Mouse (Mus musculus): ENCODE measurements around the gene Mlf1.

DNA sequence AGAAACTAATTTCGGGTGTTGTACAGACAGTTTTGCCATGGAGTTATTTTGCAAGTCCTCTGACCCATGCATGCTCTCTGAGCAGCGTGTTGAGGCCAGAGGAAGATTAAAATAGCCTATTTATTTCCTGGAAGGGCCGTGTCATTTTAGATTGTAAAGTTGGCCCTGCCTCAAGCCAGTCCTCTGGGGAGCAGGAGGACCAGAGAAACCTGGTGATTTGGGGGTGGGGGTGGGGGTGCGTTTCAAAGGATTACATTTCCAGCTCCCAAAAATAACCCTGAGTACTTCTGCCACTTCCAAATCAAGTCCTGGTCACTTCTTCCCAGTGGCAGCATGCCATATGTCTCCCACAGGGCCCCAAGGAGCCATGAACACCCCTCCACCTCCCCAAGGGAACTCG is 1.1 kb upstream of the Mlf1 start:
- TF ChIP-seq MAFK (IDR thresholded peaks at IDR 0.05; ENCODE audit: borderline replicate concordance, low read depth, low read length) (no peak), CTCF (IDR thresholded peaks at IDR 0.05 in 2 of 3, conservative IDR thresholded peaks at IDR 0.05 in 1 of 3; ENCODE audit: control insufficient read depth in 1 of 3, insufficient read depth in 1 of 3, low read depth in 2 of 3, low read length in 3 of 3, poor library complexity in 1 of 3, severe bottlenecking in 1 of 3) (no peak), BHLHE40 (IDR thresholded peaks at IDR 0.05; ENCODE audit: borderline replicate concordance, low read depth, low read length) (no peak), CHD2 (IDR thresholded peaks at IDR 0.05; ENCODE audit: low read length) (no peak), MAZ (IDR thresholded peaks at IDR 0.05; ENCODE audit: low read depth, low read length) (no peak), GABPA (IDR thresholded peaks at IDR 0.05; ENCODE audit: low read depth, low read length) (no peak), MYB (IDR thresholded peaks at IDR 0.05; ENCODE audit: low read depth, low read length) (no peak), USF2 (IDR thresholded peaks at IDR 0.05; ENCODE audit: borderline replicate concordance in 1 of 2, insufficient read depth in 1 of 2, low read depth in 1 of 2, low read length in 2 of 2) (no peak), POLR2A (IDR thresholded peaks at IDR 0.05; ENCODE audit: control insufficient read depth in 1 of 2, insufficient read depth in 1 of 2, low read depth in 1 of 2, low read length in 2 of 2, poor library complexity in 1 of 2) (no peak), SMC3 (IDR thresholded peaks at IDR 0.05; ENCODE audit: low read depth, low read length) (no peak)
